Mouse (Mus musculus) bone marrow macrophage, adult 2 months (primary cell): ENCODE results near the gene Terf2. TPM values are rescaled to one million over a fixed set of nuclear protein-coding genes. Genes with fewer than 3 reads are reported as not detected.

Source experiments
- H3K27ac ChIP-seq: 2 replicates; pipeline ENCODE4 v1.5.1; 2012; ENCODE audit warnings: low read depth, low read length; ENCODE audit not compliant: insufficient read depth
- H3K4me1 ChIP-seq: 2 replicates; pipeline ENCODE4 v1.6.1; 2012; ENCODE audit warnings: low read length; ENCODE audit not compliant: control insufficient read depth, insufficient read depth
- H3K4me3 ChIP-seq: 2 replicates; pipeline ENCODE4 v1.5.1; 2012; ENCODE audit warnings: mild to moderate bottlenecking, low read length, moderate library complexity; ENCODE audit not compliant: insufficient read depth
- CTCF ChIP-seq: IDR thresholded peaks from 2 replicates; pipeline ENCODE4 v1.5.1; 2012; ENCODE audit warnings: low read depth, mild to moderate bottlenecking, low read length, moderate library complexity
- POLR2A ChIP-seq: IDR thresholded peaks from 2 replicates; pipeline ENCODE4 v1.6.1; 2012; ENCODE audit warnings: mild to moderate bottlenecking, low read depth, low read length, borderline replicate concordance
- polyA plus RNA-seq: library from polyadenylated mRNA; stranded (reverse); fragments of >200 nt; gene quantifications from 2 replicates; pipeline ENCODE4 v1.2.4, GENCODE M21; 2012; ENCODE audit not compliant: missing spikeins, insufficient read depth, insufficient read length

Terf2 gene
- polyA plus RNA-seq, 1 experiment, result 34.2 TPM

- Histone ChIP-seq H3K4me3 (peak overlapping the region; percentile 93), H3K27ac (peak overlapping the region; percentile 83), H3K4me1 (peaks cover 12% of the 10 kb centered on the region)
- TF ChIP-seq POLR2A (no peak), CTCF (no peak)
Measured at GRCm38 (mm10) chr8:107095717-107096365, 506 bp downstream of the Terf2 start.

- no peak overlapping the region for H3K4me3 ChIP-seq
- TF ChIP-seq CTCF, result no peak
- TF ChIP-seq POLR2A, result no peak
- no peak overlapping the region for H3K27ac ChIP-seq
- no peaks in the 10 kb centered on the region; the same call in 1 of the 2 replicates for H3K4me1 ChIP-seq
Measured at GRCm38 (mm10) chr8:107090531-107090930, 5.8 kb downstream of the Terf2 start.

GRCm38 (mm10) chr8:107088526-107089063 lies 7.8 kb downstream of the Terf2 start:
- no peak overlapping the region for H3K27ac ChIP-seq
- no peak overlapping the region for H3K4me3 ChIP-seq
- H3K4me1 ChIP-seq, result no peaks in the 10 kb centered on the region
- TF ChIP-seq POLR2A (no peak), CTCF (no peak)

- H3K4me3 ChIP-seq, result no peak overlapping the region
- H3K4me1 ChIP-seq, result no peaks in the 10 kb centered on the region
- H3K27ac ChIP-seq, result no peak overlapping the region
- TF ChIP-seq CTCF (no peak), POLR2A (no peak)
Measured at GRCm38 (mm10) chr8:107086018-107086417, 10.3 kb downstream of the Terf2 start.

GRCm38 (mm10) chr8:107085358-107085757 lies 11.0 kb downstream of the Terf2 start:
- H3K4me1 ChIP-seq, result no peaks in the 10 kb centered on the region
- H3K4me3 ChIP-seq, result no peak overlapping the region
- H3K27ac ChIP-seq, result no peak overlapping the region
- TF ChIP-seq CTCF, result peak; percentile 51; the same call in 1 of the 2 replicates
- no peak for TF ChIP-seq POLR2A

GRCm38 (mm10) chr8:107076239-107076888 lies 20.0 kb downstream of the Terf2 start:
- Histone ChIP-seq H3K27ac (no peak overlapping the region), H3K4me1 (peaks cover 12% of the 10 kb centered on the region; the same call in 1 of the 2 replicates), H3K4me3 (no peak overlapping the region)
- no peak for TF ChIP-seq CTCF
- no peak for TF ChIP-seq POLR2A

- TF ChIP-seq POLR2A (no peak), CTCF (no peak)
- Histone ChIP-seq H3K4me1 (peaks cover 6% of the 10 kb centered on the region; the same call in 1 of the 2 replicates), H3K27ac (no peak overlapping the region), H3K4me3 (no peak overlapping the region)
Measured at GRCm38 (mm10) chr8:107074128-107074527, 22.2 kb downstream of the Terf2 start.

GRCm38 (mm10) chr8:107073706-107074105 lies 22.6 kb downstream of the Terf2 start:
- H3K27ac ChIP-seq, result no peak overlapping the region
- H3K4me3 ChIP-seq, result no peak overlapping the region
- H3K4me1 ChIP-seq, result peaks cover 6% of the 10 kb centered on the region; the same call in 1 of the 2 replicates
- TF ChIP-seq POLR2A (no peak), CTCF (no peak)

GRCm38 (mm10) chr8:107065511-107066496 lies 30.5 kb downstream of the Terf2 start, which contains the start of gene Tmed6:
TSS of gene Tmed6 (minus strand) at chr8:107065644.
- Histone ChIP-seq H3K27ac (no peak within 1 kb of the TSS), H3K4me3 (no peak within 1 kb of the TSS), H3K4me1 (no peaks in the 10 kb centered on the region)
- TF ChIP-seq CTCF, result no peak
- TF ChIP-seq POLR2A, result no peak

- peaks cover 8% of the 10 kb centered on the region for H3K4me1 ChIP-seq
- H3K27ac ChIP-seq, result no peak overlapping the region
- H3K4me3 ChIP-seq, result no peak overlapping the region
- no peak for TF ChIP-seq CTCF
- TF ChIP-seq POLR2A, result no peak
Measured at GRCm38 (mm10) chr8:107062613-107063012, 33.7 kb downstream of the Terf2 start.
